Mouse (Mus musculus) MEL (cell line): ENCODE results near the gene Atg4a. TPM values are rescaled to one million over a fixed set of nuclear protein-coding genes. Genes with fewer than 3 reads are reported as not detected.

Experiments used
- DNase-seq: peaks from one replicate; pipeline ENCODE4 v3.0.0; 2011; ENCODE audit warnings: low read depth, low spot score
- H3K27ac ChIP-seq: 2 replicates; pipeline ENCODE4 v1.5.1; 2012; ENCODE audit warnings: low read depth, mild to moderate bottlenecking, control low read depth, low read length, moderate library complexity; ENCODE audit not compliant: control insufficient read depth
- H3K27me3 ChIP-seq, 2 experiments: fragments of 150-350 bp in 1 of 2; sonication (generic) in 1 of 2; 2 replicates each; pipeline ENCODE4 v1.6.1; 2012; ENCODE audit warnings: low read length in 2 of 2, mild to moderate bottlenecking in 2 of 2, improper control_type of control experiment in 1 of 2, moderate library complexity in 1 of 2; ENCODE audit not compliant: insufficient read depth in 2 of 2, control insufficient read depth in 1 of 2
- H3K36me3 ChIP-seq, 2 experiments: 2 replicates each; pipeline ENCODE4 v1.6.1; 2012 to 2014; ENCODE audit warnings: low read length in 2 of 2, improper control_type of control experiment in 1 of 2, inconsistent platforms in 1 of 2, mild to moderate bottlenecking in 1 of 2; ENCODE audit not compliant: insufficient read depth in 2 of 2, control insufficient read depth in 1 of 2
- H3K4me1 ChIP-seq, 2 experiments: fragments of 150-350 bp in 1 of 2; sonication (generic) in 1 of 2; 2 replicates each; pipeline ENCODE4 v1.6.1; 2012; ENCODE audit warnings: low read length in 2 of 2, improper control_type of control experiment in 1 of 2, mild to moderate bottlenecking in 1 of 2; ENCODE audit not compliant: insufficient read depth in 2 of 2, control insufficient read depth in 1 of 2
- H3K4me3 ChIP-seq, 2 experiments: fragments of 150-350 bp in 1 of 2; sonication (generic) in 1 of 2; 2 replicates each; pipeline ENCODE4 v1.5.1; 2012; ENCODE audit warnings: low read depth in 2 of 2, low read length in 2 of 2, mild to moderate bottlenecking in 2 of 2, moderate library complexity in 2 of 2, control low read depth in 1 of 2, improper control_type of control experiment in 1 of 2; ENCODE audit not compliant: control insufficient read depth in 1 of 2, insufficient read depth in 1 of 2
- H3K79me2 ChIP-seq: 2 replicates; pipeline ENCODE4 v1.6.1; 2012; ENCODE audit warnings: mild to moderate bottlenecking, low read length, moderate library complexity; ENCODE audit not compliant: control insufficient read depth, poor library complexity, insufficient read depth
- H3K9ac ChIP-seq: 2 replicates; pipeline ENCODE4 v1.6.1; 2012; ENCODE audit warnings: low read depth, mild to moderate bottlenecking, control low read depth, low read length, moderate library complexity; ENCODE audit not compliant: control insufficient read depth, poor library complexity, severe bottlenecking
- H3K9me3 ChIP-seq: fragments of 150-350 bp; sonication (generic); replicated peaks from 2 replicates; pipeline ENCODE4 v1.6.1; 2012; ENCODE audit warnings: mild to moderate bottlenecking, low read length, improper control_type of control experiment, moderate library complexity; ENCODE audit not compliant: insufficient read depth
- BHLHE40 ChIP-seq: IDR thresholded peaks from 2 replicates; pipeline ENCODE4 v1.6.1; 2012; ENCODE audit warnings: low read depth, mild to moderate bottlenecking, inconsistent platforms, low read length, improper control_type of control experiment, borderline replicate concordance
- CHD1 ChIP-seq: IDR thresholded peaks from 2 replicates; pipeline ENCODE4 v1.6.1; 2012; ENCODE audit warnings: low read depth, mild to moderate bottlenecking, inconsistent platforms, low read length, improper control_type of control experiment
- CHD2 ChIP-seq: IDR thresholded peaks from 2 replicates; pipeline ENCODE4 v1.6.1; 2011; ENCODE audit warnings: low read length, improper control_type of control experiment
- CTCF ChIP-seq, 3 experiments: IDR thresholded peaks in 2 of 3; conservative IDR thresholded peaks in 1 of 3; 2 replicates each; pipeline ENCODE4 v1.5.1; 2011 to 2012; ENCODE audit warnings: low read length in 3 of 3, low read depth in 2 of 3, mild to moderate bottlenecking in 2 of 3, improper control_type of control experiment in 1 of 3, inconsistent platforms in 1 of 3, mixed read lengths in 1 of 3, moderate library complexity in 1 of 3; ENCODE audit not compliant: control insufficient read depth in 1 of 3, insufficient read depth in 1 of 3, poor library complexity in 1 of 3, severe bottlenecking in 1 of 3
- E2F4 ChIP-seq: IDR thresholded peaks from 2 replicates; pipeline ENCODE4 v1.6.1; 2011; ENCODE audit warnings: low read depth, low read length, improper control_type of control experiment, borderline replicate concordance
- ELF1 ChIP-seq: IDR thresholded peaks from 2 replicates; pipeline ENCODE4 v1.6.1; 2014; ENCODE audit warnings: low read depth, mild to moderate bottlenecking, inconsistent platforms, low read length, improper control_type of control experiment, moderate library complexity
- EP300 ChIP-seq, 2 experiments: IDR thresholded peaks; 2 replicates each; pipeline ENCODE4 v1.6.1; 2011; ENCODE audit warnings: improper control_type of control experiment in 2 of 2, low read length in 2 of 2, low read depth in 1 of 2, mild to moderate bottlenecking in 1 of 2
- GABPA ChIP-seq: IDR thresholded peaks from 2 replicates; pipeline ENCODE4 v1.6.1; 2012; ENCODE audit warnings: low read depth, mild to moderate bottlenecking, inconsistent platforms, low read length, improper control_type of control experiment, moderate library complexity
- GATA1 ChIP-seq: IDR thresholded peaks from 2 replicates; pipeline ENCODE4 v1.6.1; 2011; ENCODE audit warnings: low read depth, low read length, improper control_type of control experiment
- HCFC1 ChIP-seq: IDR thresholded peaks from 2 replicates; pipeline ENCODE4 v1.6.1; 2012; ENCODE audit warnings: low read depth, mild to moderate bottlenecking, inconsistent platforms, low read length, improper control_type of control experiment, moderate library complexity
- JUND ChIP-seq: IDR thresholded peaks from 2 replicates; pipeline ENCODE4 v1.6.1; 2011; ENCODE audit warnings: low read depth, mild to moderate bottlenecking, improper control_type of control experiment, low read length
- KAT2A ChIP-seq: conservative IDR thresholded peaks from 2 replicates; pipeline ENCODE4 v1.6.1; 2012; ENCODE audit warnings: low read depth, low read length, improper control_type of control experiment, inconsistent platforms
- MAFK ChIP-seq: IDR thresholded peaks from 2 replicates; pipeline ENCODE4 v1.6.1; 2011; ENCODE audit warnings: low read depth, mild to moderate bottlenecking, low read length, improper control_type of control experiment, borderline replicate concordance
- MAX ChIP-seq: IDR thresholded peaks from 2 replicates; pipeline ENCODE4 v1.6.1; 2011; ENCODE audit warnings: low read length, improper control_type of control experiment
- MAZ ChIP-seq: IDR thresholded peaks from 2 replicates; pipeline ENCODE4 v1.6.1; 2012; ENCODE audit warnings: low read depth, mild to moderate bottlenecking, inconsistent platforms, low read length, improper control_type of control experiment
- MEF2A ChIP-seq: IDR thresholded peaks from 2 replicates; pipeline ENCODE4 v1.6.1; 2014; ENCODE audit warnings: low read depth, mild to moderate bottlenecking, inconsistent platforms, low read length, improper control_type of control experiment; ENCODE audit not compliant: poor library complexity, insufficient replicate concordance, severe bottlenecking; ENCODE audit errors: extremely low read depth
- MXI1 ChIP-seq: IDR thresholded peaks from 2 replicates; pipeline ENCODE4 v1.6.1; 2011; ENCODE audit warnings: mild to moderate bottlenecking, low read depth, low read length, improper control_type of control experiment
- MYB ChIP-seq: IDR thresholded peaks from 2 replicates; pipeline ENCODE4 v1.6.1; 2011; ENCODE audit warnings: mild to moderate bottlenecking, low read depth, low read length, improper control_type of control experiment
- MYC ChIP-seq: IDR thresholded peaks from 2 replicates; pipeline ENCODE4 v1.6.1; 2011; ENCODE audit warnings: low read depth, mild to moderate bottlenecking, low read length, improper control_type of control experiment, moderate library complexity
- NELFE ChIP-seq: IDR thresholded peaks from 2 replicates; pipeline ENCODE4 v1.6.1; 2011; ENCODE audit warnings: low read depth, low read length, improper control_type of control experiment
- NRF1 ChIP-seq: IDR thresholded peaks from 2 replicates; pipeline ENCODE4 v1.6.1; 2014; ENCODE audit warnings: low read depth, mild to moderate bottlenecking, inconsistent platforms, low read length, improper control_type of control experiment, moderate library complexity; ENCODE audit not compliant: poor library complexity, insufficient read depth, severe bottlenecking
- POLR2A ChIP-seq, 2 experiments: IDR thresholded peaks; 2 replicates each; pipeline ENCODE4 v1.6.1; 2011 to 2012; ENCODE audit warnings: low read length in 2 of 2, mild to moderate bottlenecking in 2 of 2, control low read depth in 1 of 2, improper control_type of control experiment in 1 of 2, low read depth in 1 of 2, moderate library complexity in 1 of 2; ENCODE audit not compliant: control insufficient read depth in 1 of 2, insufficient read depth in 1 of 2, poor library complexity in 1 of 2
- POLR2AphosphoS2 ChIP-seq: IDR thresholded peaks from 2 replicates; pipeline ENCODE4 v1.6.1; 2011; ENCODE audit warnings: low read length, improper control_type of control experiment
- POLR2AphosphoS5 ChIP-seq: IDR thresholded peaks from 2 replicates; pipeline ENCODE4 v1.6.1; 2012; ENCODE audit warnings: low read depth, borderline replicate concordance, mild to moderate bottlenecking, inconsistent platforms, low read length, moderate library complexity, mixed read lengths
- RAD21 ChIP-seq: IDR thresholded peaks from 2 replicates; pipeline ENCODE4 v1.6.1; 2011; ENCODE audit warnings: mild to moderate bottlenecking, low read depth, low read length, improper control_type of control experiment
- RCOR1 ChIP-seq: IDR thresholded peaks from 2 replicates; pipeline ENCODE4 v1.6.1; 2012; ENCODE audit warnings: low read depth, mild to moderate bottlenecking, inconsistent platforms, low read length, improper control_type of control experiment
- SIN3A ChIP-seq: IDR thresholded peaks from 2 replicates; pipeline ENCODE4 v1.6.1; 2012; ENCODE audit warnings: low read length, improper control_type of control experiment, inconsistent platforms
- SMC3 ChIP-seq: IDR thresholded peaks from 2 replicates; pipeline ENCODE4 v1.6.1; 2011; ENCODE audit warnings: low read depth, low read length, improper control_type of control experiment
- TAL1 ChIP-seq: IDR thresholded peaks from 2 replicates; pipeline ENCODE4 v1.6.1; 2012; ENCODE audit warnings: mild to moderate bottlenecking, inconsistent platforms, low read length, moderate library complexity, mixed read lengths
- TBP ChIP-seq: IDR thresholded peaks from 2 replicates; pipeline ENCODE4 v1.8.0; 2011; ENCODE audit warnings: low read depth, low read length, improper control_type of control experiment
- TCF12 ChIP-seq: IDR thresholded peaks from 2 replicates; pipeline ENCODE4 v1.6.1; 2014; ENCODE audit warnings: low read depth, mild to moderate bottlenecking, inconsistent platforms, low read length, improper control_type of control experiment, moderate library complexity
- UBTF ChIP-seq: IDR thresholded peaks from 2 replicates; pipeline ENCODE4 v1.6.1; 2012; ENCODE audit warnings: low read depth, mild to moderate bottlenecking, inconsistent platforms, low read length, improper control_type of control experiment, moderate library complexity, borderline replicate concordance; ENCODE audit not compliant: insufficient read depth
- USF1 ChIP-seq: IDR thresholded peaks from 2 replicates; pipeline ENCODE4 v1.6.1; 2014; ENCODE audit warnings: low read depth, mild to moderate bottlenecking, inconsistent platforms, low read length, improper control_type of control experiment, moderate library complexity
- USF2 ChIP-seq, 2 experiments: IDR thresholded peaks; 2 replicates each; pipeline ENCODE4 v1.6.1; 2011 to 2012; ENCODE audit warnings: improper control_type of control experiment in 2 of 2, low read length in 2 of 2, borderline replicate concordance in 1 of 2, inconsistent platforms in 1 of 2, low read depth in 1 of 2, mild to moderate bottlenecking in 1 of 2; ENCODE audit not compliant: insufficient read depth in 1 of 2
- ZC3H11A ChIP-seq: IDR thresholded peaks from 2 replicates; pipeline ENCODE4 v1.6.1; 2012; ENCODE audit warnings: low read depth, mild to moderate bottlenecking, inconsistent platforms, low read length, improper control_type of control experiment
- ZKSCAN1 ChIP-seq: IDR thresholded peaks from 2 replicates; pipeline ENCODE4 v1.6.1; 2012; ENCODE audit warnings: low read depth, mild to moderate bottlenecking, inconsistent platforms, low read length, improper control_type of control experiment, moderate library complexity
- ZMIZ1 ChIP-seq: IDR thresholded peaks from 2 replicates; pipeline ENCODE4 v1.6.1; 2012; ENCODE audit warnings: low read depth, mild to moderate bottlenecking, inconsistent platforms, low read length, improper control_type of control experiment, moderate library complexity
- ZNF384 ChIP-seq: IDR thresholded peaks from 2 replicates; pipeline ENCODE4 v1.6.1; 2012; ENCODE audit warnings: low read depth, mild to moderate bottlenecking, inconsistent platforms, low read length, improper control_type of control experiment
- polyA plus RNA-seq, 2 experiments: library from polyadenylated mRNA; stranded (reverse) in 1 of 2; unstranded in 1 of 2; fragments of >175 nt in 1 of 2; fragments of >200 nt in 1 of 2; gene quantifications; 2 replicates each; pipeline versions ENCODE4 v1.2.1 to v1.2.4; 2012; ENCODE audit warnings: low replicate concordance in 2 of 2, low read depth in 1 of 2; ENCODE audit not compliant: insufficient read length in 2 of 2, insufficient read depth in 1 of 2, missing spikeins in 1 of 2
- total RNA-seq: library from RNA; depleted of rRNA; stranded (reverse); fragments of 300-350 nt; gene quantifications from 2 replicates; pipeline ENCODE4 v1.2.3, GENCODE M21; 2012

Gene Atg4a
- total and polyA plus RNA-seq, 3 experiments = 16.3 to 20.7 TPM; not detected in 1

GRCm38 (mm10) chrX:140933263-140933662 is 23.4 kb upstream of the Atg4a start:
- H3K27me3 ChIP-seq = no peaks in the 10 kb centered on the region
- no peak overlapping the region for H3K27ac ChIP-seq
- H3K4me1 ChIP-seq = peaks cover 5 to 10% of the 10 kb centered on the region in 2 experiments
- H3K9ac ChIP-seq = no peak overlapping the region
- H3K79me2 ChIP-seq = no peaks in the 10 kb centered on the region
- H3K4me3 ChIP-seq = no peak overlapping the region
- DNase-seq = peak; percentile 58
- peaks cover 0 to 14% of the 10 kb centered on the region in 2 experiments; a peak in 2 of 4 replicates for H3K36me3 ChIP-seq
- no peaks in the 10 kb centered on the region for H3K9me3 ChIP-seq
- no peak for TF ChIP-seq MYB
- no peak for TF ChIP-seq ZMIZ1
- TF ChIP-seq ZC3H11A = no peak
- no peak for TF ChIP-seq SMC3
- TF ChIP-seq MEF2A = no peak
- TF ChIP-seq USF2 (IDR thresholded peaks at IDR 0.05; ENCODE audit: borderline replicate concordance in 1 of 2, insufficient read depth in 1 of 2, low read depth in 1 of 2, low read length in 2 of 2) = no peak
- no peak for TF ChIP-seq NELFE
- peak; percentile 72 for TF ChIP-seq SIN3A
- 0 out of 2 replicates have a peak, but pooled peaks have one; percentile 17 for TF ChIP-seq ELF1
- TF ChIP-seq NRF1 = no peak
- peak; percentile 87 for TF ChIP-seq GATA1
- TF ChIP-seq MYC = no peak
- no peak for TF ChIP-seq GABPA
- no peak for TF ChIP-seq CHD1
- TF ChIP-seq HCFC1 = no peak
- TF ChIP-seq MAFK = no peak
- no peak for TF ChIP-seq UBTF
- no peak for TF ChIP-seq CTCF (IDR thresholded peaks at IDR 0.05 in 2 of 3, conservative IDR thresholded peaks at IDR 0.05 in 1 of 3; ENCODE audit: control insufficient read depth in 1 of 3, insufficient read depth in 1 of 3, low read depth in 2 of 3, low read length in 3 of 3, poor library complexity in 1 of 3, severe bottlenecking in 1 of 3)
- no peak for TF ChIP-seq TBP
- TF ChIP-seq CHD2 = no peak
- TF ChIP-seq POLR2AphosphoS5 = no peak
- peak; percentile 33; the same call in 1 of the 2 replicates for TF ChIP-seq BHLHE40
- peak; percentile 84 to 85 for TF ChIP-seq EP300 (IDR thresholded peaks at IDR 0.05; ENCODE audit: low read depth in 1 of 2, low read length in 2 of 2)
- TF ChIP-seq ZKSCAN1 = no peak
- no peak for TF ChIP-seq MAZ
- no peak for TF ChIP-seq POLR2A (IDR thresholded peaks at IDR 0.05; ENCODE audit: control insufficient read depth in 1 of 2, insufficient read depth in 1 of 2, low read depth in 1 of 2, low read length in 2 of 2, poor library complexity in 1 of 2)
- TF ChIP-seq ZNF384 = no peak
- no peak for TF ChIP-seq TAL1
- no peak for TF ChIP-seq KAT2A
- TF ChIP-seq MXI1 = no peak
- no peak for TF ChIP-seq JUND
- no peak for TF ChIP-seq USF1
- no peak for TF ChIP-seq E2F4
- TF ChIP-seq RAD21 = no peak
- TF ChIP-seq RCOR1 = peak; percentile 80
- no peak for TF ChIP-seq MAX
- no peak for TF ChIP-seq POLR2AphosphoS2
- TF ChIP-seq TCF12 = peak; percentile 86
